ENCODE assay signal across 8 mouse cellular contexts in the genomic region with DNA sequence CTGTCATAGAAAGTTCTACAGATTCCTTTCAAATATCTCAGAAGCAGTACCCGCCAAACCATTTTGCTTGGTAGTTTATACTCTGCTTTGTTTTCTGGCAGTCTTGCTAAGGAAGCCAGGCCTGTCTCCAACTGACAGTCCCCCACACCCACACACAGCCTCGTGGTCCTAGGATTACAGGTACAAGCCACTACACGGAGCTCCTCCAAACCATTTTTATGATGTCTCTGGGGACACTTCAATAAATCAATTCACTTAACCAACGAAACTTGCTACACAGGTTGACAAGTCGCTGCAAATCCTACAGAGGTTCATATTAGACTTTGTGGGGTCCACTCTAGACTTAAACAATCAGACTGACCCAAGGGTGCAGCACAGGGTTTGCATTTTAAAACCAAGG. TPM values are rescaled to one million over a fixed set of nuclear protein-coding genes. Genes with fewer than 3 reads are reported as not detected.
DNase-seq lines count a peak whose midpoint lies in the region; ATAC-seq and TF ChIP-seq lines count a peak whose summit lies in the region.

No protein-coding gene starts in this region.

- H3K9me3 ChIP-seq in heart, embryonic 16.5 days (replicated peaks; ENCODE audit: control insufficient read depth, low read length), result no peaks in the 10 kb centered on the region
- H3K9me3 ChIP-seq in MEL (replicated peaks; ENCODE audit: insufficient read depth, low read length), result no peaks in the 10 kb centered on the region
- no peaks in the 10 kb centered on the region for H3K9me3 ChIP-seq in midbrain, embryonic 10.5 days (replicated peaks)

- H3K4me2 ChIP-seq in heart, embryonic 16.5 days (ENCODE audit: low read depth, low read length), result peak overlapping the region; percentile 65

- H3K9ac ChIP-seq in heart, embryonic 16.5 days (ENCODE audit: low read length), result peak overlapping the region; percentile 83
- H3K9ac ChIP-seq in MEL (ENCODE audit: control insufficient read depth, low read depth, low read length, poor library complexity, severe bottlenecking), result peak overlapping the region; percentile 76

- TF ChIP-seq RAD21 in MEL (IDR thresholded peaks at IDR 0.05; ENCODE audit: low read depth, low read length), result no peak

- no peaks in the 10 kb centered on the region for H3K27me3 ChIP-seq in heart, embryonic 16.5 days (ENCODE audit: control insufficient read depth, insufficient read depth, low read length)
- H3K27me3 ChIP-seq in MEL (ENCODE audit: control insufficient read depth in 1 of 2, insufficient read depth in 2 of 2, low read length in 2 of 2), result no peaks in the 10 kb centered on the region
- H3K27me3 ChIP-seq in midbrain, embryonic 10.5 days (ENCODE audit: low read depth, poor library complexity, severe bottlenecking), result no peaks in the 10 kb centered on the region

- peak overlapping the region; percentile 80 for H3K4me3 ChIP-seq in heart, embryonic 16.5 days (ENCODE audit: low read length)
- H3K4me3 ChIP-seq in MEL (ENCODE audit: control insufficient read depth in 1 of 2, insufficient read depth in 1 of 2, low read depth in 2 of 2, low read length in 2 of 2), result peak overlapping the region; percentile 75 to 80
- peak overlapping the region; percentile 98 for H3K4me3 ChIP-seq in midbrain, embryonic 10.5 days

- TF ChIP-seq CTCF in MEL (IDR thresholded peaks at IDR 0.05 in 2 of 3, conservative IDR thresholded peaks at IDR 0.05 in 1 of 3; ENCODE audit: control insufficient read depth in 1 of 3, insufficient read depth in 1 of 3, low read depth in 2 of 3, low read length in 3 of 3, poor library complexity in 1 of 3, severe bottlenecking in 1 of 3), result no peak

- ATAC-seq in heart, embryonic 16.5 days (replicated peaks; ENCODE audit: extremely low read depth, insufficient read depth, low FRiP score), result no peak
- no peak for ATAC-seq in inflammation-experienced regulatory T-cells, adult 6 months

- intact Hi-C loops in heart, postnatal 25 days (cut with DNase I), result loop anchor here (5.0 kb wide), 2 partner anchors 57 to 212 kb away; partner anchors contain the start of gene Ccl17

- no peak for TF ChIP-seq POLR2A in MEL (IDR thresholded peaks at IDR 0.05; ENCODE audit: control insufficient read depth in 1 of 2, insufficient read depth in 1 of 2, low read depth in 1 of 2, low read length in 2 of 2, poor library complexity in 1 of 2)

- H3K4me1 ChIP-seq in heart, embryonic 16.5 days (ENCODE audit: control insufficient read depth, insufficient read depth, low read length), result peaks cover 16% of the 10 kb centered on the region
- H3K4me1 ChIP-seq in MEL (ENCODE audit: control insufficient read depth in 1 of 2, insufficient read depth in 2 of 2, low read length in 2 of 2), result peaks cover 3 to 6% of the 10 kb centered on the region in 2 experiments; a peak in 3 of 4 replicates
- peaks cover 31% of the 10 kb centered on the region for H3K4me1 ChIP-seq in midbrain, embryonic 10.5 days

- no peak for TF ChIP-seq EP300 in MEL (IDR thresholded peaks at IDR 0.05; ENCODE audit: low read depth in 1 of 2, low read length in 2 of 2)

- no peaks in the 10 kb centered on the region for H3K36me3 ChIP-seq in heart, embryonic 16.5 days (ENCODE audit: control insufficient read depth, insufficient read depth)
- H3K36me3 ChIP-seq in MEL (ENCODE audit: control insufficient read depth in 1 of 2, insufficient read depth in 2 of 2, low read length in 2 of 2), result peaks cover 3 to 24% of the 10 kb centered on the region in 2 experiments; a peak in 3 of 4 replicates
- H3K36me3 ChIP-seq in midbrain, embryonic 10.5 days, result no peaks in the 10 kb centered on the region

- 20% methylated on average over 5 of the region's 5 CpGs for WGBS in heart, embryonic 16.5 days
- 32% methylated on average over 5 of the region's 5 CpGs for WGBS in midbrain, embryonic 10.5 days

- peaks cover 64% of the 10 kb centered on the region for H3K79me2 ChIP-seq in MEL (ENCODE audit: control insufficient read depth, insufficient read depth, low read length, poor library complexity)

- DNase-seq in heart, postnatal 25 days (ENCODE audit: low spot score), result no peak
- peak; percentile 53 for DNase-seq in MEL (ENCODE audit: low read depth, low spot score)
- DNase-seq in gonadal fat pad, adult 2 months (ENCODE audit: low read depth), result peak; percentile 54
- DNase-seq in midbrain, embryonic 10.5 days (ENCODE audit: low spot score), result no peak
- no peak for DNase-seq in layer of hippocampus, adult 8-10 months (ENCODE audit: low spot score in 2 of 2)
- DNase-seq in right cerebral cortex, postnatal 25 days, result no peak

- no peak overlapping the region for H3K27ac ChIP-seq in heart, embryonic 16.5 days (ENCODE audit: low read length)
- peak overlapping the region; percentile 80 for H3K27ac ChIP-seq in MEL (ENCODE audit: control insufficient read depth, low read depth, low read length)
- peak overlapping the region; percentile 93 for H3K27ac ChIP-seq in midbrain, embryonic 10.5 days (replicated peaks)

TF ChIP-seq in MEL, 35 proteins besides CTCF, POLR2A, EP300 and RAD21:
- TF ChIP-seq MAX (IDR thresholded peaks at IDR 0.05; ENCODE audit: low read length) (0 out of 2 replicates have a peak, but pooled peaks have one; percentile 8), POLR2AphosphoS2 (IDR thresholded peaks at IDR 0.05; ENCODE audit: low read length) (no peak), JUND (IDR thresholded peaks at IDR 0.05; ENCODE audit: low read depth, low read length) (no peak), HCFC1 (IDR thresholded peaks at IDR 0.05; ENCODE audit: low read depth, low read length) (no peak), ZNF384 (IDR thresholded peaks at IDR 0.05; ENCODE audit: low read depth, low read length) (no peak), SMC3 (IDR thresholded peaks at IDR 0.05; ENCODE audit: low read depth, low read length) (no peak)

RNA-seq across cellular contexts. Expression of gene Rspry1, which starts 1.3 kb away (rescaled TPM):
- polyA plus RNA-seq in heart, embryonic 16.5 days (2015; fragmentation: Nextera tagmentation; extraction: Ambion mirVana), result 23.6 and 26.8 TPM in 2 replicates
- total RNA-seq in heart, postnatal 25 days (2021), result 10 to 100 TPM; 11.2 to 12.4 TPM
- 32.2 and 34.1 TPM in 2 replicates for total RNA-seq in MEL (2012; rRNA removed)
- polyA plus RNA-seq in MEL (2012; ENCODE audit: insufficient read depth in 1 of 2, insufficient read length in 2 of 2, low read depth in 1 of 2, low replicate concordance in 2 of 2, missing spikeins in 1 of 2), result 10 to 100 TPM in 1 of 2 experiments, not detected in 1; 24.5 TPM
- polyA plus RNA-seq in gonadal fat pad, adult 2 months (2012; rRNA removed), result 9.1 and 9.4 TPM in 2 replicates
- 45.2 and 49.5 TPM in 2 replicates for polyA plus RNA-seq in midbrain, embryonic 10.5 days (2016; fragmentation: Nextera tagmentation; extraction: Ambion mirVana)
- total RNA-seq in layer of hippocampus, adult 8-10 months (2022), result 10 to 100 TPM; 25.5 to 30.5 (median 27.0) TPM
- 10 to 100 TPM; 23.1 to 29.3 (median 24.0) TPM for polyA plus RNA-seq in inflammation-experienced regulatory T-cells, adult 6 months (2017; shearing (Covaris generic))

RNA-seq across cellular contexts. Expression of gene Fam192a, which starts 1.3 kb away (rescaled TPM):
- 34.7 and 42.1 TPM in 2 replicates for polyA plus RNA-seq in heart, embryonic 16.5 days (2015; fragmentation: Nextera tagmentation; extraction: Ambion mirVana)
- total RNA-seq in heart, postnatal 25 days (2021), result 10 to 100 TPM; 18.4 to 20.5 TPM
- total RNA-seq in MEL (2012; rRNA removed), result 43.3 and 46.3 TPM in 2 replicates
- polyA plus RNA-seq in MEL (2012; ENCODE audit: insufficient read depth in 1 of 2, insufficient read length in 2 of 2, low read depth in 1 of 2, low replicate concordance in 2 of 2, missing spikeins in 1 of 2), result 10 to 100 TPM in 1 of 2 experiments, not detected in 1; 88.1 TPM
- polyA plus RNA-seq in gonadal fat pad, adult 2 months (2012; rRNA removed), result 16.9 and 19.1 TPM in 2 replicates
- polyA plus RNA-seq in midbrain, embryonic 10.5 days (2016; fragmentation: Nextera tagmentation; extraction: Ambion mirVana), result 91.8 and 98.8 TPM in 2 replicates
- total RNA-seq in layer of hippocampus, adult 8-10 months (2022), result 10 to 100 TPM; 36.1 to 44.1 (median 40.0) TPM
- 10 to 100 TPM; 52.4 to 89.1 (median 66.9) TPM for polyA plus RNA-seq in inflammation-experienced regulatory T-cells, adult 6 months (2017; shearing (Covaris generic))

Comparison
In these comparisons a context has a peak if more than half of its experiments do, and no peak if none do; other contexts are left out.
1. DNase-seq: peak in MEL (single experiment) and gonadal fat pad, adult 2 months (single experiment); none in heart, postnatal 25 days (single experiment), midbrain, embryonic 10.5 days (single experiment), layer of hippocampus, adult 8-10 months (0 of 2) and right cerebral cortex, postnatal 25 days (single experiment).
2. Peak in every context shown above with its lines, with median percentiles within 50 percentile points of each other: H3K4me3 ChIP-seq.